Mouse (Mus musculus): ENCODE measurements around the gene Smim7. TPM values are rescaled to one million over a fixed set of nuclear protein-coding genes. Genes with fewer than 3 reads are reported as not detected.

Gene Smim7
- 116 and 123 TPM in 2 replicates for polyA plus RNA-seq (2015; fragmentation: Nextera tagmentation; extraction: Ambion mirVana)

GRCm38 (mm10) chr8:72570633-72571610, at the start of gene Smim7:
Gene Smim7, minus strand, starts transcription at chr8:72571088.
- WGBS: under 1% methylated on average over 52 of the region's 52 CpGs
- peak; percentile 96 for ATAC-seq (ENCODE audit: insufficient number of reproducible peaks, insufficient read depth, low FRiP score, low TSS enrichment, low read depth)
- Histone ChIP-seq H3K4me3 (peak within 1 kb of the TSS; percentile 67), H3K9ac (peak within 1 kb of the TSS; percentile 78), H3K27me3 (no peaks in the 10 kb centered on the region), H3K36me3 (peaks cover 37% of the 10 kb centered on the region), H3K4me1 (peaks cover 22% of the 10 kb centered on the region), H3K9me3 (no peaks in the 10 kb centered on the region), H3K27ac (peak within 1 kb of the TSS; percentile 97), H3K4me2 (peak within 1 kb of the TSS; percentile 86)

DNA sequence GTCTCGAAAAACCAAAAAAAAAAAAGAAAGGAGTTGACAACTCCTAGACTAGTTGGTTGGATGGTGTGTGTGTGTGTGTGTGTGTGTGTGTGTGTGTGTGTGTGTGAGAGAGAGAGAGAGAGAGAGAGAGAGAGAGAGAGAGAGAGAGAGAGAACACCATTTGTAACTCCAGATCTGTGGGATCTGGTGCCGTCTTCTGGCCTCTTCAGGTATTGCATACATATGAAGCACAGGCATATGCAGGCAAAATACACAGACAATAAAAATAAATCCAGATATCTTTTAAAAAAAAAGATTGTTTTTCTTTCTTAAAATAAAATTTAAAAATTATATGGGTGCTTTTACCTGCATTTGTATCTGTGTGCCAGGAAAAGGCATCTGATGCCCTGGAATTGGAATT, 19.3 kb upstream of the Smim7 start:
- no peak overlapping the region for H3K4me3 ChIP-seq
- WGBS: 53% methylated on average over 2 of the region's 2 CpGs
- no peak for ATAC-seq (ENCODE audit: insufficient number of reproducible peaks, insufficient read depth, low FRiP score, low TSS enrichment, low read depth)

GRCm38 (mm10) chr8:72589286-72589685, 18.4 kb upstream of the Smim7 start:
- Histone ChIP-seq H3K4me2 (no peak overlapping the region), H3K36me3 (no peaks in the 10 kb centered on the region), H3K4me1 (no peaks in the 10 kb centered on the region), H3K9me3 (no peaks in the 10 kb centered on the region), H3K27ac (no peak overlapping the region), H3K9ac (no peak overlapping the region), H3K4me3 (no peak overlapping the region), H3K27me3 (no peaks in the 10 kb centered on the region)
- WGBS: 63% methylated on average over 7 of the region's 7 CpGs
- no peak for ATAC-seq (ENCODE audit: insufficient number of reproducible peaks, insufficient read depth, low FRiP score, low TSS enrichment, low read depth)

More for the DNA sequence above, 19.3 kb upstream of the Smim7 start:
- H3K27ac ChIP-seq: no peak overlapping the region
- H3K36me3 ChIP-seq: no peaks in the 10 kb centered on the region
- H3K9ac ChIP-seq: no peak overlapping the region
- no peaks in the 10 kb centered on the region for H3K27me3 ChIP-seq
- no peaks in the 10 kb centered on the region for H3K9me3 ChIP-seq
- no peaks in the 10 kb centered on the region for H3K4me1 ChIP-seq
- no peak overlapping the region for H3K4me2 ChIP-seq

DNA sequence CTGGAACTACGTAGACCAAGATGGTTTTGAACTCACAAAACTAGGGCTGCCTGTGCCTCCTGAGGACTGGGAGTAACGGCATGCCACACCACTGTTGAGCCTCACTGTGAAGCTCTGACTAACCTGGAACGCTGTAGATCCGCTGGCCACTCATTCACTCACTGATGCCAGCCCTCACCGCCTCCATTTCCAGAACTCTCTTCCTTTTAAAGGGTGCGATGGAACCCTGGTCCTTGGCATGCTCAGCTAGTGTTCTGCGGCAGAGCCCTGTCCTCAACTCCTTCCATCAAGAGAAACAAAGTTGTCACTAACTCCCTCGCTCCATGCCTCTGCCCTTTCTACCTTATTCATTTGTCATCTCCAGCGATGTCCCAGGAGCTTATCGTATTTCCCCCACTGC, 18.0 kb upstream of the Smim7 start:
- Histone ChIP-seq H3K36me3 (no peaks in the 10 kb centered on the region), H3K27me3 (no peaks in the 10 kb centered on the region), H3K9me3 (no peaks in the 10 kb centered on the region), H3K4me2 (no peak overlapping the region), H3K9ac (no peak overlapping the region), H3K4me3 (no peak overlapping the region), H3K27ac (no peak overlapping the region), H3K4me1 (no peaks in the 10 kb centered on the region)
- ATAC-seq (ENCODE audit: insufficient number of reproducible peaks, insufficient read depth, low FRiP score, low TSS enrichment, low read depth): no peak
- 82% methylated on average over 10 of the region's 10 CpGs for WGBS

DNA sequence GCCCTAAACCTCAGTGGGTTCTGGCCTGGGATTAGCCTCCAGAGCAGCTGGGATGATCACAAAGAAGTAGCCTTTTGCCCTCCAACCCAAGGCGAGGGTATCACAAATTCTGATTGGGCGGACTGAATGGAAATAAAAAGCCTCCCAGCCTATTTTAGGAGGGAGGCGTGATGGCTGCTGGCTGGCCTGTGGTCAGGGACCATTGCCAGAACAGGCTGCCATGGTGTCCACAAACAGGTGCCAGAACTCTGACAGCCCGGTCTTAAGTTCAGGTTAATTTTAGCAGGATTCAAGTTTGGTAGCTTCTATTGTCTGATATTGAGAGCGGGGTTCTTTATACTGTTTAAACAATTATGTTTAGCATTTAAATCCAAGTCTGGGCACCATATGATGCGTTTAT, 16.9 kb upstream of the Smim7 start:
- H3K27me3 ChIP-seq: no peaks in the 10 kb centered on the region
- H3K9me3 ChIP-seq: no peaks in the 10 kb centered on the region
- H3K27ac ChIP-seq: no peak overlapping the region
- no peaks in the 10 kb centered on the region for H3K36me3 ChIP-seq
- no peaks in the 10 kb centered on the region for H3K4me1 ChIP-seq
- H3K4me2 ChIP-seq: no peak overlapping the region
- peak overlapping the region; percentile 32; the same call in 1 of the 2 replicates for H3K9ac ChIP-seq
- no peak for ATAC-seq (ENCODE audit: insufficient number of reproducible peaks, insufficient read depth, low FRiP score, low TSS enrichment, low read depth)
- H3K4me3 ChIP-seq: no peak overlapping the region
- 80% methylated on average over 6 of the region's 6 CpGs for WGBS

DNA sequence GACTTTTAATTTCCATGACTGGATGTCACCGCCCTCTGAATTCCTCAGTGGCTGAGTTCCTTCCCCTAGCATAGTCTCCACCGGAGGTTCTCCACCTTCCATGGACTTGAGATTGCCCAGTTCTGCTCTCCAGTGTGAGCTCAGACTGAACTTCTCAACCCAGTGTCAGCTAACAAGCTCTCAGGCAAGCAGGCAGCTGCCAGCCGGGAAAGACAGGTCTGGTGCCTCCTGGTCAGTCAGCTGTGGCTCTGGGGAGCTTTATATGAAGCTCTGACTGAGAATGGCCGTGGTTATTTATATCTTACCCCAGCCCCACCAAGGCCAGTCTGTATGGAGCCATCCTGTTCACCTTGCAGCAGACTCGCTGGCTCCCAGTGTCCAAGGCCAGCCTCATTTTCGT, 13.5 kb upstream of the Smim7 start:
- Histone ChIP-seq H3K4me3 (no peak overlapping the region), H3K27me3 (no peaks in the 10 kb centered on the region), H3K9ac (no peak overlapping the region), H3K27ac (no peak overlapping the region), H3K4me1 (no peaks in the 10 kb centered on the region), H3K9me3 (no peaks in the 10 kb centered on the region), H3K4me2 (no peak overlapping the region), H3K36me3 (no peaks in the 10 kb centered on the region)
- WGBS: 81% methylated on average over 6 of the region's 6 CpGs
- ATAC-seq (ENCODE audit: insufficient number of reproducible peaks, insufficient read depth, low FRiP score, low TSS enrichment, low read depth): no peak

- Histone ChIP-seq H3K4me3 (no peak overlapping the region), H3K9ac (no peak overlapping the region), H3K27me3 (no peaks in the 10 kb centered on the region), H3K9me3 (no peaks in the 10 kb centered on the region), H3K36me3 (no peaks in the 10 kb centered on the region), H3K27ac (no peak overlapping the region), H3K4me2 (no peak overlapping the region), H3K4me1 (no peaks in the 10 kb centered on the region; the same call in 1 of the 2 replicates)
- ATAC-seq (ENCODE audit: insufficient number of reproducible peaks, insufficient read depth, low FRiP score, low TSS enrichment, low read depth): no peak
- 74% methylated on average over 7 of the region's 7 CpGs for WGBS
Measured at GRCm38 (mm10) chr8:72583056-72583771, 12.3 kb upstream of the Smim7 start.

- Histone ChIP-seq H3K4me1 (no peaks in the 10 kb centered on the region; the same call in 1 of the 2 replicates), H3K4me3 (no peak overlapping the region)
- no peak for ATAC-seq (ENCODE audit: insufficient number of reproducible peaks, insufficient read depth, low FRiP score, low TSS enrichment, low read depth)
Measured at GRCm38 (mm10) chr8:72579374-72579773, 8.5 kb upstream of the Smim7 start.

GRCm38 (mm10) chr8:72577941-72578340, 7.1 kb upstream of the Smim7 start:
- Histone ChIP-seq H3K4me1 (peaks cover 5% of the 10 kb centered on the region), H3K27me3 (no peaks in the 10 kb centered on the region), H3K4me3 (no peak overlapping the region), H3K9me3 (no peaks in the 10 kb centered on the region), H3K36me3 (no peaks in the 10 kb centered on the region), H3K27ac (no peak overlapping the region), H3K4me2 (no peak overlapping the region), H3K9ac (0 out of 2 replicates have a peak overlapping the region, but pooled peaks have one; percentile 16)
- 55% methylated on average over 1 of the region's 1 CpGs for WGBS
- ATAC-seq (ENCODE audit: insufficient number of reproducible peaks, insufficient read depth, low FRiP score, low TSS enrichment, low read depth): no peak

More at GRCm38 (mm10) chr8:72579374-72579773, 8.5 kb upstream of the Smim7 start:
- H3K27ac ChIP-seq: no peak overlapping the region
- no peaks in the 10 kb centered on the region for H3K9me3 ChIP-seq
- no peaks in the 10 kb centered on the region for H3K36me3 ChIP-seq
- H3K27me3 ChIP-seq: no peaks in the 10 kb centered on the region
- 71% methylated on average over 9 of the region's 9 CpGs for WGBS
- H3K4me2 ChIP-seq: no peak overlapping the region
- H3K9ac ChIP-seq: no peak overlapping the region

GRCm38 (mm10) chr8:72577266-72577665, 6.4 kb upstream of the Smim7 start:
- Histone ChIP-seq H3K4me3 (no peak overlapping the region), H3K4me1 (peaks cover 11% of the 10 kb centered on the region), H3K27me3 (no peaks in the 10 kb centered on the region), H3K9me3 (no peaks in the 10 kb centered on the region), H3K4me2 (no peak overlapping the region), H3K9ac (no peak overlapping the region), H3K36me3 (no peaks in the 10 kb centered on the region), H3K27ac (no peak overlapping the region)
- 76% methylated on average over 3 of the region's 3 CpGs for WGBS
- ATAC-seq (ENCODE audit: insufficient number of reproducible peaks, insufficient read depth, low FRiP score, low TSS enrichment, low read depth): no peak

GRCm38 (mm10) chr8:72575915-72576314, 5.0 kb upstream of the Smim7 start:
- Histone ChIP-seq H3K4me2 (no peak overlapping the region), H3K27me3 (no peaks in the 10 kb centered on the region), H3K4me1 (peaks cover 11% of the 10 kb centered on the region), H3K27ac (no peak overlapping the region), H3K4me3 (no peak overlapping the region), H3K9me3 (no peaks in the 10 kb centered on the region), H3K36me3 (no peaks in the 10 kb centered on the region), H3K9ac (no peak overlapping the region)
- ATAC-seq (ENCODE audit: insufficient number of reproducible peaks, insufficient read depth, low FRiP score, low TSS enrichment, low read depth): no peak
- WGBS: 95% methylated on average over 6 of the region's 6 CpGs
